Mouse (Mus musculus) brain, adult 2 months (tissue): Measurements from ENCODE around the gene Lime1.

ENCODE experiments used
- DNase-seq: peaks from one replicate; pipeline ENCODE4 v3.0.0; 2011; ENCODE audit warnings: low read depth, low spot score

Lime1 gene

DNA sequence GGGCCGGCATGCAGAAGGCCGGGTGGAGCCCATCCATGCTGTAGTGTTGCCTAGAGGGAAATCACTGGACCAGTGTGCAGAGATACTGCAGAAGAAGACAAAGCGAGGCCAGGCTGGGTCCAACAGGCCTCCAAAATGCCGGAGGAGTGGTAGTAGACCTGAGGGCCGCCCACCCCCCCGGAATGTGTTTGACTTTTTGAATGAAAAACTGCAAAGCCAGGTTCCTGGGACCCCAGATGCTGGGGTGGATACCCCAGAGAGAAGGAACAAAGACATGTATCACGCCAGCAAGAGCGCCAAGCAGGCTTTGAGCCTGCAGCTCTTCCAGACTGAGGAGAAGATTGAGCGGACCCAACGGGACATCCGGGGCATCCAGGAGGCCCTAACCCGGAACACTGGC, at the start of gene Lime1:
Gene Lime1, plus strand, starts transcription at position 301 of the 400 bp plus-strand sequence.
- DNase-seq = no peak

DNA sequence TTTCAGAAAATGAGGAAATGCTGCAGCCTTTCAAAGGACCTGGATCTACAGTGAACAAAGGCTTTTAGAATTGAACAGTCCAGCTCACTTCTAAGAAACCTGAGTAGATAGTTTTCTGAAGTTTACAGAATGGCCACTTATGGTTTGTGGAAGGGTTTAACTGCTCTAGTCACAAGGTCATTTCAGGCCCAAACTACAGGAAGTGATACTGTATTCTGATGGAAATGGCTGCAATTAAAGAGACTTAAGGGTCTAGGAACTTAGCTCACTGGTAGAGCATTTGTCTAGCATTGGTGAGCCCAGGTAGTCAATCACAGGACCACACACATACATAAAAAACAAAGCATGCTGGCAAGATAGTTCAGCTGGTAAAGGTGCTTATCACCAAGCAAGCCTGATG, 47.3 kb upstream of the Lime1 start:
- no peak for DNase-seq

DNA sequence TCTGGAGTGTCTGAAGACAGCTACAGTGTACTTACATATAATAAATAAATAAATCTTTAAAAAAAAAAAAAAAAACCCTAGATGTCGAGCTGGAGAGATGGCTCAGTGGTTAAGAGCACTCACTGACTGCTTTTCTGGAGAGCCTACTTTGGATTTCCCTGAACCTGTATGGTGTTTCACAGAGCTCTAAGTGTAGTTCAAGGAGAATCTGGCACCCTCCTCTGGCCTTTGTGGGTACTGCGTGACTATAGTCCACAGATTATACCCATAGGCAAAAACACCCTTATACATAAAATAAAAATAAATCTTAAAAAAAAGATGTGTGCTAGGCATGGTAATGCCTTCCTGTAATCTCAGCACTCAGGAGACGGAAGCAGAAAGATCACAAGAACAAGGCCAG, 45.9 kb upstream of the Lime1 start:
- peak; percentile 82 for DNase-seq

DNA sequence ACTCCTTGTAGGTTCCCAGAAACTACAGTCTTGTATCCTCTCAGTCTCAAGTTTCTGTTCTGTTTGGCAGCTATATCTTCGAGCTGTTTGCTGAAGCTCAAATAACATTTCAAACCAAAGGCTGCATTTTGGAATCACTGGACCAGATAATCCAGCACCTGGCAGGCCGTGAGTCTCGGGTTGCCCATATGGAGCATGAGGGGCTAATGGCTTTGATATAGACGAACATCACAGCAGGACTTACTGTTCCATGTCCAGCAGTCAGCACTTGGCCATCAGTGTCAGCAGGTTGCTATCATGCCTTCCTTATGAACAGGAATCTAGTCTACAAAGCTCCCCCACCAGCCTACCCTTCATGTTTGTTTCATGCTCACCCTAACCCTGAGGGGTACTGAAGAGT, 39.5 kb upstream of the Lime1 start:
- peak; percentile 75 for DNase-seq

DNA sequence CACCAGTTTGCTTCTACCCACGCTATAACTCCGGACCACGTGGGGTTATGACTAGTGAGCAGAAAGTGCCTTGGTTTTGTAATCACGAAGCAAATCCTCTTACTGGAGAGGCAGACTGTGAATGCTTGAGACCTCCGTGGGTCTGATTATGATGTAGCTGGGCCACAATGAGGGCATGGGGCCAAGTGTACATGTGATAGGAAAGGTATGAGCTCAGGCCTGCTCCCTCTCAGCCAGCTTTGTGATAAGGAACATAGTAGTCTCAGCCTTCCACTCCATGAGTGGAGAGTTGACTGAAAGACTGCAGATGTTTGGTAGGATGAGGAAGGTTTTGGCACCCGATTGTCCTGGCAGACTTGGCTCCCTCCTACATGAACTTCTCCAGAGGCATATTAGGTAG, 37.1 kb upstream of the Lime1 start:
- DNase-seq = no peak

DNA sequence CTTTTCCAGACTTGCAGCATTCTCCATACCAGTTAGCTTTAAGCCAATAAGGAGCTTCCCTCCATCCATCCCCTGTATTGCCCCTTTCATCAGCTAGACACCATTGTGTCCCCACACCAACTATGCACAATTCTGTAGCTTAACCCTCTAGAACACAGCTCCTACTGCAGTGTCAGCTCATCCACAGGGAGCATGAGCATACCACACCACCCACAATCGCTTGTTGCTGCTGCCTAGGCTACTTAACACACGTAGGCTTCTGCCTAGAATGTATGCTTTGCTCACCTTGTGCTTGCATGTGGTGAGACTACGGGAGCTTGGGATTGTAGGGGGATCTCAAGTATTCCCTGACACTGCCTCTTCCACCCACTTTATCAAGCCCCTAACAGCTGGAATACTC, 23.1 kb upstream of the Lime1 start:
- peak; percentile 36 for DNase-seq

DNA sequence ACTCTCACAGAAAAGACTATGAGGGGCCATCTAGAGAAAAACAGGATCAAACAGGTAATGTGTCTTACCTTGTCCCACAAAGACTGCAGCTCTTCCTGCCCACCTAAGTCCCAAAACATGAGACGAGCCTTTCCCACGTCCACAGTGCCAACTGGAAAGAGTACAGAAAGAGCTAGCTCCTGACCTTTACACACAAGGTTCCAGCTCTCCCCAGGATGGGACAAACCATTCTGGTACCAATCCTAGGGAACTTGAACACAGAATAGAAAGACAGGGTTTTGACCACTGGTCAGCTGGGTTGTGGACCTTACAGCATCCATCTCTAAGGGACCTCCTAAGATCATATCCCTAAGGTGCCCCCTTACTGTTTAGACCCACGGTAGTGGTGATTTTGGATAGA, 15.9 kb upstream of the Lime1 start:
- DNase-seq = no peak

DNA sequence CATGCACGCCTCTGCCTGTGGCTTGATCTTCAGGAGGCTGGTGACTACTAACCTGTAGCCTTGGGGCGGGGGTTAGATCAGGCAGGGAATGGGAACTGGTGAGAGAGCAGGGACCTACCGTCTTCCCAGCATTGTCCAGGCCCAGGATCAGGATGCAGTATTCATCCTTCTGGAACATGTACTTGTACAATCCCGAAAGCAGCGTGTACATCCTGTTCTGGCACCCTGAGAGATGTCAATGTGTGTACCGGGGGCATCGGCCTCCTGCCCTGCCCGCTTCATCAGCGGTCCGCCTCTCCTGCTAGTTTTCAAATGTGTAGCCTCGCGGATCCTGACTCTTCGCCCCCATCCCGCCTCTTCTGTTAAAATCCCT, 15.4 kb upstream of the Lime1 start:
- DNase-seq = no peak

DNA sequence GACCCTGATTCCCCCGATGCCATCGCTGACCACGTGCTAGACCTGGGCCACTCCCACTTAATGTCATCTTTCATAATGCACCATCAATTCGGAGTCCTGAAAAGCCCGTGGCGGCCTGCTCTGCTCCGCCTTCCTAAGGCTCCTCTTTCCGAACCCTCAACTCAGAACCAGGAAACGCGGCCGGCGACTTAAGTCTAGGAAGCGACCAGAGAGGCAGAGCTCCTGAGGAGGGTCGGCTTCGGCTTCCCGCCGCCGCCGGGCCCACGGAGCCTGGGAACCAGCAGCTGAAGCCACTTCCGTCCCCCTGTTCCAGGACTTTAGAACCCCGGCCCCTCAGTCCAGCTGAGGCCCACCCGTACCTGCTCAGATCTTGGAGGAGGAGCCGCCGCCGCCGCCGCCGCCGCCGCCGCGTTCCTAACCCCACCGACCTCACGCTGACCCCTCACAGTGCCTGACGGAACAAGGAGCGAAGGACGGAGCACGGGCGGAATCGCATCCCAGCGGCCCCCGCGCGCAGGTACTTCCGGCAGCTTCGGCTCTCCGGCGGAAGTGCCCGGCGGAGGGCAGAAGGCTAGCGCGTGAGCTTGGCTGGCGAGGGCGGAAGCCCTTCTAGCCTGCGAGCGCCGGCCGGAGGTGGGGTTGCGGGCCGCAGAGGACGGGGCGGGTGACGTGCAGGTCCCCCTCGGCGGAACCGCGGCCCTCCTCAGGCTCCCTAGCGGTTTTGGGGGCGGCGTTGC, 14.8 kb upstream of the Lime1 start, which contains the start of the genes Zgpat and Arfrp1:
Gene Zgpat, plus strand, starts transcription at position 69 of the 737 bp plus-strand sequence.
Gene Arfrp1, minus strand, starts transcription at position 545 of the 737 bp plus-strand sequence.
- DNase-seq = peak; percentile 97

DNA sequence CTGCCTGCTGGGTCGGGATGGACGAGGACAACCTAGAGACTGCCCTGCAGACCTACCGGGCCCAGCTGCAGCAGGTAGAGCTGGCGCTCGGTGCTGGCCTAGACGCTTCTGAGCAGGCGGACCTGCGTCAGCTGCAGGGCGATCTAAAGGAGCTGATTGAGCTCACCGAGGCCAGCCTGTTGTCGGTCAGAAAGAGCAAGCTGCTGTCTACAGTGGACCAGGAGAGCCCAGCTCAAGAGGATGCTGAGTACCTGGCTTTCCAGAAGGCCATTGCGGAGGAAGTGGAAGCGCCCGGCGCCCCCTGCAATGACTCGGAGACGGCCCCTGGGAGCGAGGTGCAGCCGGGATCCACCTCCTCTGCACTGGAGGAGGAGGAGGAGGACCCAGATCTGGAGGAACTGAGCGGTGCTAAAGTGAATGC, 14.2 kb upstream of the Lime1 start:
- peak; percentile 46 for DNase-seq

DNA sequence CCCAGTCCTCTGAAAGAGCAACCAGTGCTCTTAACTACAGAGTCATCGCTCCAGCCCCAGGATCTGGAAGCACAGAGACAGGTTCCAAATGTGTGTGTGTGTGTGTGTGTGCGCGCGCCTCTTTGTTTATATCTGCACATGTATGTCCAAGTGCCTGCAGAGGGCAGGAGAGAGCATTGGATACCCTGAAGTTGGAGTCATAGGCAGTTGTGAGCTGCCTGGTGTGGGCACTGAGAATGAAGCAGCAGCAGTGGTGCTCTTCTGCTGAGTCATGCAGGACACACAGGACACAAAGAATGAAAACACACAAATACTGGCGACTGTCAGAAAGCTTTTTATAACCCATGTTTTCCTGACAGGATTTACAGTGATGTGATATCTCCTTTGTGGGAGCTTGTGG, 9.9 kb upstream of the Lime1 start:
- no peak for DNase-seq

DNA sequence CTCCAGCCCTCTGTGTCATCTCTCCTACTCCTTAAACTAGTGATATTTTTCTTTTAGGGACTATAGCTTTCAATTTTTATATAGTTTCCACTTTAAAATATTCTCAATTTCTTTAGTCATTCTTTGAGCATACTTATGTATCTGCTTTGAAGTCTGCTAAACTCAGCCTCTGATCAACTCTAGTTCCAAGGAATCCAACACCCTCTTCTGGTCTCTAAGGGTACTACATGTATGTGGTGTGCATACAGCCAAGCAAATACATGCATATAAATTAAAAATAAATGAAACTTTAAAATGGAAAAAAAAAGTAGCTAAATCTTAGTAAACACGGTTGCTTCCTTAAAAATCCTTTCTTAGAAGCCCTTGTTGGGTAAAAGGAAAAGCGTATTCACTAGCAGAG, 4.1 kb upstream of the Lime1 start:
- DNase-seq = no peak

DNA sequence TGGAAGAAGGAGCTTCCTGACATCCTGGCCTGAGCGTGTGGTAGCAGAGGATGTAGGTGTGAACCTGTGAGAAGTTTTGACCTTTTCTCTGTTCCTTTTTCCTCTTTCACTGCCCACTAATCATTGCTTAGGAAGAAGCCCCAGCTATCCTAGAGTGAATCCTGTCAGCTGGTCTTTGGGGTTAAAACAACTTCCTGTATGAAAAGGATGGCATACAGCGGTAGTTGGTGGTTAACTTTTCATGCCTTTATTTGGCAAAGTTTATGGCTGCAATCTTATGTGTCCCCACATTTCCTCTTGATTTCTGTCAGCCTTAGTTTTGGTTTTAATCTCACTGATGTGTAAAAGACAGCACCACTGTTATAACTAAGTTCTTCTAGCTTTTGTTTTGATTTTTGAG, 2.6 kb upstream of the Lime1 start:
- DNase-seq = no peak

DNA sequence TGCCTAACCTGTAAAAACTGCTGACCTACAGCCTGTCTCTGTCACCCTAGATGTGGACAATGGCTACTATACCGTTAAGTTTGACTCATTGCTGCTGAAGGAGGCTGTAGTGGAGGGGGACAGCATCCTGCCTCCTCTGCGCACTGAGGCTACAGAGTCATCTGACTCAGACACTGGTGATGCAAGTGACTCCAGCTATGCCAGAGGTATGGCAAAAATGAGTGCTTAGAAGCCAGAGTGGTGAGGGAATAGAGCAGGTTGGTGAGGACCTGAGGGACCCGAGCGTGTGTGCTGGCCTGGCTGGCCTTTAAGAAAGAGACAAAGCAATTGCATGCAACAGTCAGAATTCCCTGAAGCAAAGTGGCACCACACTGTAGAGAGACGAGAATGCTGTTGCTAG, 1.2 kb upstream of the Lime1 start:
- no peak for DNase-seq

DNA sequence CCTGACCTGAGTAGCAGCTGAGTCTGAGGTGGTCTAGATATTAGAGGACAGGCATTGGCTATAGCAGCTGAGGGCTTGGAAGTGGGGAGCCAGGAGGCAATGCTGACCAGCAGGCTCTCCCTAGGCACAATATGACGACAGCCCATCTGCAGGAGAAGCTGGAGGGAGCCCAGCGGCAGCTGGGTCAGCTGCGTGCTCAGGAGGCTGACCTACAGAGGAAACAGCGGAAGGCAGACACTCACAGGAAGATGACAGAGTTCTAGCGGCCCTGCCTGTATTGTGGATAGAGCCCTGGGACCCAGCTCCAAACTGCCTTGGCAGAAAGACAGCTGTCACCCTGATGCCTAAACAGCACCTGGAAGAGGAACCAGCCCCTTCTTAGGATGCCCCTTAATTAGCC, 373 bp downstream of the Lime1 start:
- DNase-seq = no peak

DNA sequence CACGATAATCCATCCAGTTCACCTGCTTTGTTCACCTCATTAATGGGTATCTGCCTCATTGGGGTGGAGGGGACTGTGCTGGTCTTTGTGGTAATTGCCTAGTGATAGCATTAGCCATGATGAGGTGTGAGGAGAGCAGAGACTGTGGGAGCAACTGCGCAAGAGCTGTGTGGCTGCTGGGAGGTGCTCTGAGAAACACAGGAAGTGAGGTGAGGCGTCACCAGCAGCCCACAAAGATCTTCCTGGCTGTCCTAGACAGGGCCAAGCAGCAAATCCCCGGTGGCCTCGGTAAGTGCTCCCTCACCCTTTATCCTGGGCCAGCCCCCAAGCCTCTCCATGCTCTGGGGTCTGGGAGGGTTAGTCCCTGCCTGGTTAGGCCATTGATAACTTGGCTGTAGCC, 1.2 kb downstream of the Lime1 start:
- DNase-seq = no peak

DNA sequence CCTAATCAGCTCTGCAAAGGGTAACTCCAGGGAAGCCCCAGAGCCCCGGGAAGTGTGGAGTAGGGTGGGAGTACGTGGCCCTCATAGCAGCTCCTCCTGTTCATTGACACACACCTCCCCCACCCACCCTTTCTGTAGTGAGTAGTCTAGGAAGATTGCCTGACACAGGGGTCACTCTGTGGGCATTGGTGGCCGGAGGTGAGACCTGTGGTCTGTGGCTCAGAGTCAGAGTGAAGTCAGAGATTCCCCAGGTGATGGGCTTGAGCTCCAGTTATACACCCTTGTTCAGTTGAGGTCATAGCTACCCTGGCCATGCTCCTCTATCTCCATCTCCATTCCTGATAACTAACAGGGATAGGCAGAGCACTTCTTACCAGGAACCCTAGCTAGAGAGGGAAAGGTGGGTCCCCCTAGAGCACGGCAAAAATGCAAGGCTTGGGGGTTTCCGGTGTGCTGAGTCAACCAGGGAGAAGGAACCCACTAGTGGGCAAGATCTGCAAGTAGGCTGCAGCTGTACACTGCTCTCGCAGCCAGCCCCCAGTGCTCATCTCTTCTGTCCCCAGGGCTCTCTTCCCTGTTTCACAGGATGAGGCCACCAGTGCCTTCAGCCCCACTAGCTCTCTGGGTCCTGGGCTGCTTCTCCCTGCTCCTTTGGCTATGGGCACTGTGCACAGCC, 1.9 kb downstream of the Lime1 start:
- no peak for DNase-seq

DNA sequence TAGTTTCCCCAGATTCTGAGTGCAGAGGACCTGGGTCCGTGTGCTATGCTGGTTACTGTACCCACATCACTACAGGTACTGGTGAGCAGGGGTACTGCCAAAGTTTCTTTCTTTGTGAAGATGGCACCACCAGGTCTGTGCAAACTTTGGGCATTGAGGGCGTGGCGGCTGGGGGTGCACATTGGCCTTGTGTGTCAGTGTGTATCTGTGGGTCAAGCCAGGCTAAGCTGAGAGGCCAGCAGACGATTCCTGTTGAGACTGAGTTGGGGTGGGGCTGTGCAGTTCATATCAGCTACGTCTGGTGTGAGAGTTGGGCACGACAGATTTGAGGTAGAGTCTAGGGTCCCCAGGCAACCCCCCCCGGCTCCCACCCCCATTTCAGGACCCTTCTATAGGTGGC, 4.6 kb downstream of the Lime1 start:
- no peak for DNase-seq

DNA sequence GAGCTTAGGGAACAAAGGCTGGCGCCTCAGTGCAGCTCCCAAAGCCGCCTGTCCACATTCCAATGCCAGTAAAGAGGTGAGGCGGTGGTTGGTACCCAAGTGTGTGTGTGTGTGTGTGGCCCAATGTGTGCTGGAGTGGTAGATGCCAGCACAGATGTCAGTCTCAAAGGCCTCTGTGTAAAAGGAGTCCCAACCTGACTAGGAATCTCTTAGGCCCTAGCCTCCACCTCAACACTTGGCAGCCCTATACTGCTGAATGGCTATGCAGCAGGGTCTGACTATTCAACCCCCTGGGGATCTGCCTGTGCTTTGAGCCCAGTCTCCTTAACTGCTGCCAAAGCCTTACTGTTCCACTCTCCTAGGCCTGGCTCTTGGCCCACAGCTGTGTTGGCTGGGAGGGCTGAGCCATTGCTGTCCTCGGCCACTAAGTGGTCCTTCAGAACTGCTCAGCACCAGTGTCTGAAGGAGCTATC, 5.1 kb downstream of the Lime1 start:
- DNase-seq = peak; percentile 54

DNA sequence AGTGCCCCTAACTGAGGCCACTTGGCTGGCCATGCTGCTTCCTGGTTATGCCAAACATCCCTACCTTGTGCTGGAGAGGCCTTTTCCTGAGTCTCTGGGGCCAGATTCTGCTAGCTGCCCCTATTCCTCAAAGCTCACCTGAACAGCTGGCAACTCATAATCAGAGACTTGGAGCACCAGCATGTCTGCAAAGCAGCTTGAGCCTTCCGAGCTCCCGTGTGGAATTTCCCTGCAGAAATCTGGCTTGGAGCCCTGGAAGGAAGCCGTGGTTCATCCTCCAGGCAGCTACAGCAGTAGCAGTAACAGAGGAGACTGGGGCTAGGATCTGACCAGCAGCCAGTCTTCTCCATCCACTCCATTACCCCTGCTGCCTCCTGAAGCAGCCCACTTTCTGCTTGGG, 6.0 kb downstream of the Lime1 start:
- DNase-seq = peak; percentile 94

DNA sequence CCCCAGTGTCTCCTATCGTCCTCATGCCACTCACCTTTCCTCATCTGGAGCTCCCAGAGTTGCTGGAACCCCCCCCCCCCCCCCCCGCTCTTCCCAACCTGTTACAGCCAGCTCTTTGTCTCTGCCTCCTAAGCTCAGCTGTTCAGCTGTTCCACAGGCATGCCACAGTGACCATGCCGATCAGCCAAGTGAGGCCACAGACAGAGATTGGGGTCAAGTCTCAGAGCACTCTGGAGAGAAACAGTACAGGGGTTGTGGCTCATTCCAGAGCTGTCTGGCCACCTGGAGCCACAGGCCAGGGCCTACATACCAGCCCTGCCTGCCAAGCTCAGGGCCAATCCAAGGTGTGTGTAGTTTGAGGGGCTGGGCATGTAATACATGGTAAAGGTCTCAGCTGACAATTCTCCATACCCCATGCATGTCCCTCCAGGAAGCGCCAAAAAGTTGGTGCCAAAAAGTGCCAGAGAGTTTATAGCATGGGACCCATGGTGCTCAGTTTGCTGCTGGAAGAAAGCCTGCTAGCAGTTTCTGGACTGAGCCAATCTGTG, 6.9 kb downstream of the Lime1 start:
- no peak for DNase-seq

DNA sequence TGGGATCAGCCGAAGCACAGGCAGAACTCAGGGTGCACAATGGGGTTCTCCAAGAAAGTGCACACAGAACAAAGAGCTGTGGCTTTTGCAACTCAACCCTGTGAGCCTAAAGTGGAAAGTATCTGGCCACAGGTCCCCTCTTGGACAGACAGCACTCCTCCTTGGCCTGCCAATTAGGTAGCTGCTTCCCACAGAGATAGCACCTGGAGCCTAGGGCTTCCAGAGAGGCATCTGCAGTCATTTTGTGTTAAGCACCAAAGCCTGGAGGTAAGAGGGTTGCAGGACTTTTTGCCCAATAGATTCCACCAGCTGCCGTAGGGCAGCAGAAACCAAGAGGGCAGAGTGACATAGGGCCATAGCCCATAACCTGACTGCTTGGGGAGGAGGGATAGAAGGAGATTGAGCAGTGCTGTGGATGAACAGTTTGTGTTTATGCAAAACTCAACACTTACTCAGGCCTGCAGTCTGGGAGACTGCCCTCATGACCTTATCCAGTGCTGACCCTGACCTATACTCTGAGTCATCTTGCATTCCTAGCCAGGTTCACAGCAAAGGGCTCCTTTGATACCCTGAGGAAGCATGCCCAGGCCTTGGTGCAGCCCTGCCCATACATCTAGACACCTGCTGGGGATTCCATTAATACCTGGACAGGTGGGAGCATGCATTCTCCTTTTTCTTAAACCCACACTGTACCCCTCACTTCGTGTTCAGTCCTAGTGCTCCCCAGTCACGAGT, 10.4 kb downstream of the Lime1 start:
- peak; percentile 89 for DNase-seq
